Mouse (Mus musculus) monocyte, adult 5-6 weeks (primary cell): ENCODE data around the gene Kiss1r. TPM values are rescaled to one million over a fixed set of nuclear protein-coding genes. Genes with fewer than 3 reads are reported as not detected.

Experiments used
- ATAC-seq: fragments of 153-309, 156-312 bp; replicated peaks from 2 replicates; pipeline ENCODE4 v1.8.0; 2017; ENCODE audit warnings: mild to moderate bottlenecking; ENCODE audit not compliant: low TSS enrichment, insufficient number of reproducible peaks, severe bottlenecking, poor library complexity, low FRiP score
- total RNA-seq: library from RNA; stranded (forward); fragments of 200-1000, 200-491, 200-594 nt; gene quantifications from 3 replicates; pipeline ENCODE4 v1.2.3, GENCODE M21; 2017

Kiss1r gene
- total RNA-seq, 1 experiment from 2014 or later = not detected

DNA sequence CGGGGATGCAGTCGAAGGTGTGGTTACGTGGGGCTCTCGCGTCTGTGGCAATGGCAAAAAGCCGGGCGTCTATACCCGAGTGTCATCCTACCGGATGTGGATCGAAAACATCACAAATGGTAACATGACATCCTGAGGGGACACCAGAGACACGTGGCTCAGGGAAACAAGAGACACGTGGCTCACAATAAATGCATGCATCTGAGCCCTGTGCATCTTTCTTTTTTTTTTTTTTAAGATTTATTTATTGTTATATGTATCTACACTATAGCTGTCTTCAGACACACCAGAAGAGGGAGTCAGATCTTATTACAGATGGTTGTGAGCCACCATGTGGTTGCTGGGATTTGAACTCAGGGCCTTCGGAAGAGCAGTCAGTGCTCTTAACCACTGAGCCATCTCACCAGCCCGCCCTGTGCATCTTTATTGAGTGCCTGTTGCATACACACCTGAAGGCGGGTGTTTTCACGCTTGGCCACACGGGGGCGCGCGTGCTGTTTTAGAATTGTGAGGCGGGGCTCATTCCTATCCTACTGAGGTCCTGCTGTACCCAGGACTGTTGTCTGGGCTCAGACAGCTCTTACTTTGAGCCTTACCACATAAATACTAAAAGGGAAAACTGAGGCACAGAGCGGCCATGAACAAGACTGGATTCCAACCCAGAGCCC is 24.2 kb upstream of the Kiss1r start:
- ATAC-seq = peak; percentile 48; the same call in 1 of the 2 replicates

DNA sequence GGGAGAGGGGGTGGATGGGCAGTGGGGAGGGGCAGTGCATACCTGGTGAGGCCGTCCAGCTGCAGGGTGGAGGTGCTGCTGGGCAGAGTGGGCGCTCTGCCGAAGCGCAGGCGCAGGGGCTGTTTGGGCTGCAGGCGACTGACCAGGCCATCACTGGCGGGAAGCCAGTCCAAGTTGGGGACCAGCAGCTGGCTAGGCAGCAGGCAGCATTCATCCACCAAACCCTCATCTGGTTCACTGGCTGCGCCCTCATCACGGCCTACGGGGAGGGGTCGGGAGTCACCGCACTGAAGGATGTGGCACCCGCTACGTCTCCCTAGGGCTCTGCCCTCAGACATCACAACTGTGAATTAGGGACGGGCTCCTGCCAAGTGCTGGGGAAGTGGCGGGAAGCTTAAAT is 20.5 kb upstream of the Kiss1r start:
- ATAC-seq = no peak

DNA sequence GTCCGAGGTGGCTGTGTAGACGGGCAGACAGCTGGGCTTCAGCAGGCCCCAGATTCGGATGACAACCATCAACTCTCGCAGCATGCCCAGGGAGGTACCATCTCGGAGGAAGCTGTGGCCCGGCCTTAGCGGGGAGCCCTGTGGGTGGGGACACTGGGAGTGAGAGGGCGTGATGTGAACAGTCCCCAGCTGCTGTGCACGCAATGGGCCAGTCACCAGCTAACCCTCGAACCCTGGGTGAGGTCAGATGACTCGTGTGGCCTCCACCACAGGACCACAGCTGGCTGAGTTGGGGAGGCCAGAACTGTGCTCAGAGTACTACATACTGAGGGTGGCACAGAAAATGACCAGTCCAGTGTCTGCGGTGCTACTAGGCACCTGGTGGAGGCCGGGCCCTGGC is 20.0 kb upstream of the Kiss1r start:
- no peak for ATAC-seq

DNA sequence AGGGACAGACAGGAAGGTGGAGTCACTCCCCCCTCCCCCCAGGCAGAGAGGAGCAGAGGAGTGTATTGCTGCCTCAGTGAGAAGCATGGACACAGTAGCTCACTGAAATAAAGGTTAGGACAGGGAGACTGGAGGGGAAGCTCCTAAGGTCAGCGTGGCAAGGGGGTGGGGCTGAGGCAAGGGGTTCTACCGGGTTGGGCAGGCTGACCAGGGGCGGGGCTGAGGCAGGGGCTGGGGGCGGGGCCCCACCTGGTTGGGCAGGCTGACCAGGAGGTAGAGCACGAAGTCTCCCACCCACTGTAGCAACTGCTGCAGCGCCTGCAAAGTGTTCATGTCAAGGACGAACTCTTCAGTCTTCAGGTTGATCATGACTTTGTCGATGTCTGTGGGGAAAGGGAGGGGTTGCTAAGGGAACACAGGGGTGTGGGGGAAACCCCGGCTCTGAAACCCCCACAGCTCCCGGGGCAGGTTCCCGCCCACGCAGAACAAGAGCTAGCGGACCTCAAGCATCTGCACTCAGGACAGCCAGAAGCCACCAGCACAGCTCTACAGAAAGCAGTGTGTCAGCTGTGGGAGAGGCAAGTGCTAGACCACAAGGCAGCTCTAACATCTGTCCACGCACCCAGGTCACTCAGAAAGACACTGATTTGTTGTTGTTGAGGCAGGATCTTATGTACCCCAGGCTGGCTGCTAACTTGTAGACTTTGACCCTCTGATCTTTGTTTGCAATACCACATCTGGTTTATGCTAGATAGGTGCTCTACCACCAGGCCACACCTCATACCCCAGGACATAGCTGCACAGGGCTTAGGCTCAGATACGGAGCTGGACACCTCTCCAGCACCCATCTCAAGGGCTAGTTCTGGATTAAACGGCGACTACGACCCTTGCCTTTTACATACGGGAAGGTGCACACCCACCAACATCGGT is 19.2 kb upstream of the Kiss1r start:
- no peak for ATAC-seq

DNA sequence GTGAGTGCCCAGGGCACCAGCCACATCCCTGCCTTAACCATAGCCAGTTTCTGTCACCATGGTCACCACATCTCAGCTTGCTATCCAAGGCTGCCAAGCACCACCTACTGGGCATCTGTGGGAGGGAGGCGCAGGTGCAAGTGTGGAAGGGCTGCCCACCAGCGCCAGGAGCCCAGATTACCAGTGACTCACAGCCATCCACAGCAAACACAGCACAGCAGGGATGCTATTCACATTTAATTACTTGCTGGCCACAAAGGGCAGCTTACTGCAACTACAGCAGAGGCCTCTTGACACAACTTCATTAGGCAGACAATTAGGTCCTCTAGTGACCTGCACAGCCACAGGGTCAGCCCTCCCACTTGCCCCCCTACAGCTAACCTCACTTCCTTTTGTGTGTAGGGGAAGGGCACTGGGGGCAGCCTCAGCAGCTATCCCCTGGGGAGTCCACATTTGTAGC is 15.8 kb upstream of the Kiss1r start:
- no peak for ATAC-seq

DNA sequence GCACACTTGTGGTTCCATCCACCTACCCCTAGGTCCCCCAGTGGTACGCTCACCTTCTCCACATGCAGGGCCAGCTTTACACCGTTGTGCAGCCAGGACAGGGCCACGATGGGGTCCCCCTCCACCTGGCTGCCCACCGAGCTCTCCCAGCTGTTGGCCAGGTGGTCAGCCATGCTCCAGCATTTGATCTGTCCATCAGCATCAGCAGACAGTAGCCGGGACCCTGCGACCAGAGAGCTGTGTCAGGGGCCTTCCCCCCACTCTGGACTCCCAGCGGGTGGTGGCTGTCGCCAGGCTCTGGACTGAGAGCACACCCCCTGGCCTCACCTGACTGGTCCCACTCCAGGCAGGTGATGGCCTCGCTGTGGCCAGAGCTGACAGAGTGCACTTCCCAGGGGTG is 10.1 kb upstream of the Kiss1r start:
- no peak for ATAC-seq

DNA sequence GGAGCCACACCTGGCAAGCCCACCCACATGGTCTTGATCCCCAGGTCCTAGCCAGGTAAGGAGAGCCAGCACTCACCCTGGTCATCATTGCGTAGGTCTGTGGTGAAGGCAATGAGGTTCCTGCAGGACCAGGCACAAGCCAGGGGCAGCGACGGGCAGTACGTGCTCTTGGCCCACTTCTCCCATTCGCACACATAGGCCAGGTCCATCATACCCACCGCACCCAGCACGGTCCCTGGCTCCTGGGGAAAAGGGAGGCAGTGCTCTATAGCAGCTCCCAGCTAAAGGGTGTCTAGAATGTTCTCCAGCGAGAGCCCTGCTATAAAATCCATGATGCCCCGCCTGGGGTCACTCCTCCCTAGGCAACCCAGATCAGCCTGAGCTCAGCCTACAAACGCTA is 9.4 kb upstream of the Kiss1r start:
- no peak for ATAC-seq

DNA sequence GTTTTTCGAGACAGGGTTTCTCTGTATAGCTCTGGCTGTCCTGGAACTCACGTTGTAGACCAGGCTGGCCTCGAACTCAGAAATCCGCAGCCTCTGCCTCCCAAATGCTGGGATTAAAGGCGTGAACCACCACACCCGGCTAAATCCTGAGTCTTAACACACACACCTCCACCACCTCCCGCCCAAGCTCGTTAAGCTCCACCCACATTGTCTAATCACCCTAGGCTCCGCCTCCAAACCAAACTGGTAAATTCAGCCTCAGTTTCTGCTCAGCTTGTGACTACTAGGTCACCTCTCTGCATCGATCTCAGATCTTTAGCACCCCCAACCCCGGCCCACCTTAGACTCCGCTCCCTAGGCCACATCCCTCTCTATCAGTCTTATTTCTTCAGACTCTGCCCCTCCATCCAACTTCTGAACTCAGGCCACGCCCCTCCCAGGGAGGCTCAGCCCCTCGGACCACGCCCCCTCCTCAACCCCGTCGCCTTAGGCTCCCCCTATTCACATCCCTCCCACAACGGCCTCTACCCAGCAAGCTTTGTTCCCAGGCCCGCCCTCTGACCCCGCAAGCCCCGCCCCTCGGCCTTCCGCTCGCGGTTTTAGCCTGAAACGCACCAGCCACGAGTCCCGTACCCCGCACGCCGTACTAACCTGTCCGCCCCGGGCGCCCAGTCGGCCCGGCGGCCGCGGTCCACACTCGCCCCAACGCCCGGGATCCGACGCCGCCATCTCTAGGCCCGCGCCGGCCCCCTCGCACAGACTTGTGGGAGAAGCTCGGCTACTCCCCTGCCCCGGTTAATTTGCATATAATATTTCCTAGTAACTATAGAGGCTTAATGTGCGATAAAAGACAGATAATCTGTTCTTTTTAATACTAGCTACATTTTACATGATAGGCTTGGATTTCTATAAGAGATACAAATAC is 8.3 kb upstream of the Kiss1r start, which contains the start of gene Med16:
TSS of gene Med16 (minus strand) at position 757 of the 925 bp plus-strand sequence.
- peak; percentile 88 for ATAC-seq

DNA sequence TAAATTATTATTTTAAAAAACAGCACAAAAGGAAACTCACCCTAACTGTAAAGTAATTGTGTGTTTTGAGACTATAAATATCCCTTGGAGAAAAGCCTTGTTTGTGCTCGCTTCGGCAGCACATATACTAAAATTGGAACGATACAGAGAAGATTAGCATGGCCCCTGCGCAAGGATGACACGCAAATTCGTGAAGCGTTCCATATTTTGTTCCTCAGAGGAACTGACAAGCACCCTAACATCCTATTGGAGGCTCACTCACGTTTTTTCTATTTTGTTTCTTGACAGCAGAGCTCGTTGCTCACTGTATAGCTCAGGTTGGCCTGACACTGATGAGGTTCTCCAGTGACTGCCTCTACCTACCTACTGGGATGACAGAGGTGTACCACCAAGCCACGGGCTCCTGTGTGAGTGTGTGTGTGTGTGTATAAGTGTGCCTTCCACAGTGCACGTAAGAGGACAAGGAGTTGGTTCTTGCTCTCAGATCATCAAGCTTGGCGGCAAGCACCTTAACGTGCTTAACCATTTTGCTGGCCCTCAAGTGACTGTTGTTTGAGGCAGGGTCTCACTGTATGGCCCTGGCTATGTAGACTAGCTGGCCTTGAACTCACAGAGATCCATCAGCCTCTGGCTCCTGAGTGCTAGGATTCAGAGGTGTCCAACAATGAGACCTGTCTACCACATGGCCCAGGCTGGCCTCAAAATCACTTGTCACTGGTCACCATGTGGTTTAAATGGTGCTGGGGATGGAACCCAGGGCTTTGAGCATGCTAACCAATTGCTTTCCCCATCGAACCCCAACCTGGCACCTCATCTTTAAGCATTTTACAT is 7.5 kb upstream of the Kiss1r start:
- ATAC-seq = peak; percentile 18; the same call in 1 of the 2 replicates

DNA sequence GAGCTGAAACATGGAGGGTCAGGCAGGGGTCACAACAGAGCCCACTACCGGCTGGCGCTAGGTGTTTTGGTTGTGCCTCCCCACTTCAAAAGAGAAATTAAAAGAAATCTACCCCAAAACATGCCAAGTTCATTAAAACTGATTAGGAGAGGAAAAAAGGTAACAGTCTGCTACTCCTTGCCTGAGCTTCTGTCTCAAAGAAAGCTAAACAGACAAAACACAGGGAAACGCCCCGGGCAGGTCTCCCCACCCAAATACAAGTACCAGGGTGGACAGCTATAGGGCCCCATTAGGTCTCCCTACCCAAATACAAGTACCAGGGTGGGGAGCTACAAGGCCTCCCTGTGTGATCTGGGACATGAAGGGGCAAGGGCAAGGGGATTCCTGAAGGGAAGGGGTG is 6.2 kb upstream of the Kiss1r start, which contains the start of gene Gm26602:
TSS of gene Gm26602 (plus strand) at position 301 of the 400 bp plus-strand sequence.
- ATAC-seq = no peak

DNA sequence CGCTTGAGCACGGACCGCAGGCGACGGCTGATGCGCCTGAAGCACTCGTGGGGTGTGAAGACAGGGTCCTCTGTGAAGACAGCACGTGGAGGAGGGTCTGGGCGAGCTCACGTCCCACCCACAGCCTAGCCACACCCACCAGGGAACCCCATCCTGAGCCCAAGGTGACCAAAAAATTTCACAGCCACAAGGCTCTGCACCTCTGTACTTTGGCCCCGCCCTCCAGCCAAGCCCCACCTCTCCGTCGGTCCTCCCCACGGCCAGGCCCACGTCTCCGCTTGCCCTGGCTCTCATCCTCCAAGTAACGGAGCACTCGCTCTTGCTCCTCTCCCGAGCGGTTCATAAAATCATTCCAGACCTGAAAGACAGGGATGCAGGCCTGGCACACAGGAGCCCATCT is 4.4 kb upstream of the Kiss1r start:
- no peak for ATAC-seq

DNA sequence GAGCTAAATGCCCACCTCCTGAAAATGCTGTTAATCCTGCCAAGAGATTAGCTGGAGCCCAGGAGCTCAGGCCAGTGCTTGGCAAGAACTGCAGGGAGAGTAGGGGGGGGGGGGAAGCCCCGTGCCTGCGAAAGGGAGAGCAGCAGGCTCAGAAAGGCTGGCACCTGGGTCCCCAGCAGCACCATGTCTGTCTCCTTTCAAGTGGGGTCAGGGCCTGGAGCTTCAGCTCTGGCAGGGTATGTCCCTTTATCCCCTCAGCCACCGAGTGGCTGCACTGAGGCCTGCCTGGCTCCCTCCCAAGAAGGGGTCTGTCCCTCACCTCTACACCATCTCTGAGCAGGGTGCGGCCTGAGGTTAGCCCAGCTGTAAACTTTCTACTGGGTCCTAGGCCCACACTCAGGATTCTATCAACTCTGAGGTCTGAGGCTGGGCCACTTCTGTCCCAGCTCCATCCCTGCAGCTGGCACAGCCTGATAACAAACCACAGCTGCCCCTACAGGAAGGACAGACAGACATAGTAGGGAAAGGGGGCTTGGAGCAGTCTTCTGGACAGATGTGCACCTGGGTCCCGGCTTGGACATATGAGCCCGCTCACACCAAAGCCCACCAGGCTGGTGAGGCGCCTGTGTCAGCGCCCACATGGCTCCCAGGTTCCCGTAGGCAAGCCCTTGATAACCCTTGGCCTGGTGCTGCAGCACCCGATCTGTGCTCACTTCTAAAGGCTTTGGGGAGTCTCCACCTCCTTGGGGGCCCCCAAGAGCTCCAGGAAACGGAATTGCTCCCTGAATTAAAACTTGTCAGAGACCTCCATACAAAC is 2.4 kb upstream of the Kiss1r start:
- no peak for ATAC-seq

DNA sequence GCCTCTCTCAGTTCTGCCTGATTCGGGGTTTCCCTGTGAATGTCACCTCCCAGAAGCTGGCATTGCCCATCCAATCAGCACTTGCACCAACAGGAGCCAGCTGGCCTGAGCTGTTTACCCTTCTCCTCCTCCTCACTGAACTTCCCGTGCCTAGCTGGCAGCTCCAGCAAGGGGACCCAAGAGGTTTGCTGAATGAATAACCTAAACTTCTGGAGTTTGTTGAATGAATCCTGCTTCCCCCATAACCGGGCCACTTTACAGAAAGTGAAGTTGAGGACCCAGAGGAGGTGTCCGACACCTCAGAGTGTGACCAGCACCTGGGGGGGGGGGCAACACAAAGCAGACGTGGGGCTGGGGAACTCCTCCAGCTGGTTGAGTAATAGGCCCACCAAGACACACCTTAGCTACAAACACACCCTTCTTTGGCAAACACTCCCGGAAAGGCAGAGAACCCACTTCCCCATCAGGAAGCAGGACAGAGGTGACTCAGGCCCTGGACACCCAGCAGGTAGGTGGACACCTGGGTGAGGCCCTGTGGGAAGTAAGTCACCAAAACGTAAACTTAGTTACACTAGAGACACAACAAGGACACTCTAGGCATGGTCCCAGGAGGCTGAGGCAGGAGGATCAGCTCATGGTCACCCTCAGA is 1.7 kb upstream of the Kiss1r start:
- ATAC-seq = no peak

DNA sequence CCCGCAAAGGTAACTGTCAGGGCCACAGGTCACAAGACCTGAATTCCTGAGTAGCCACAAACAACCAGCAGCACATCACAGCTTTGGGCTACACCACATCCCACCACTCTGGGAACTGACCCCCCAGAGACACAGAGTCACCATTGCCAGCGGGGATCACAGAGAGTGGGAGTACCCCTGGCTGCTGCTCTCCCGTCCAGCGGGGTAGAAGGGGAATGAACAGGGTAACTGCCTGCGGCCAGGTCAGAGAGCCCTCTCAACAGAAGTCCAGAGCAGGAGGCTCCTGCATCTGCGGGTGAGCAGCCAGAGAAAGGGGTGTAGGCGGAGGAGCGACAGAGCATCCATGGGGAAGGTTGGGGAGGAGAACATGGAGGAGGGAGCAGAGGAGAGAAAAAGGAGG is 690 bp upstream of the Kiss1r start:
- no peak for ATAC-seq

DNA sequence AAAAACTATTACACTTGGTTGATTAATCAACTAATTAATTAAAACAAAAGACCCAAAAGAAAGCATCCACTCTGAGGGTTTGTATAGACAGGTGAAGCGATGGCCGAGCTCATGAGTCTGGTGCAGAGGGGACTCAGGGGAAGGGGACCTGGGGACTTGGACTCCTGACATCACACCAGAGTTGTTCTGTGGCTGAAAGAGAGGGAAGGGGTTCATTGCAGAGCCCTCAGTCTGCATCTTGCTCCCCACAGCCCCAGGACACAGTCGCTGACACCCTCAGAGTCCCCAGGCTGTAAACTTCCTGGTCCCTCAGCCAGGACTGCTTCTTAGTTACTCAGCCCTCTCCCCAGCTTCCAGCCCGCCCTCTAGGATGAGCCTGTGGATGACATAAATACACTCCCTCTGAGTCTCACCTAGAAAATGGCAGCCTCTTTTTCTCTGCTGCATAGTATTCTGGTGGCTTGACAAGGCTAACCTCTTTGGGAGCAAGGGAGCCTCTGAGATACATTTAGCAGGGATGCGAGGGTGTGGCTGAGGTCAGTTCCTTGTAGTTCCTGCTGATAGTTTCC is 845 bp downstream of the Kiss1r start:
- ATAC-seq = no peak

DNA sequence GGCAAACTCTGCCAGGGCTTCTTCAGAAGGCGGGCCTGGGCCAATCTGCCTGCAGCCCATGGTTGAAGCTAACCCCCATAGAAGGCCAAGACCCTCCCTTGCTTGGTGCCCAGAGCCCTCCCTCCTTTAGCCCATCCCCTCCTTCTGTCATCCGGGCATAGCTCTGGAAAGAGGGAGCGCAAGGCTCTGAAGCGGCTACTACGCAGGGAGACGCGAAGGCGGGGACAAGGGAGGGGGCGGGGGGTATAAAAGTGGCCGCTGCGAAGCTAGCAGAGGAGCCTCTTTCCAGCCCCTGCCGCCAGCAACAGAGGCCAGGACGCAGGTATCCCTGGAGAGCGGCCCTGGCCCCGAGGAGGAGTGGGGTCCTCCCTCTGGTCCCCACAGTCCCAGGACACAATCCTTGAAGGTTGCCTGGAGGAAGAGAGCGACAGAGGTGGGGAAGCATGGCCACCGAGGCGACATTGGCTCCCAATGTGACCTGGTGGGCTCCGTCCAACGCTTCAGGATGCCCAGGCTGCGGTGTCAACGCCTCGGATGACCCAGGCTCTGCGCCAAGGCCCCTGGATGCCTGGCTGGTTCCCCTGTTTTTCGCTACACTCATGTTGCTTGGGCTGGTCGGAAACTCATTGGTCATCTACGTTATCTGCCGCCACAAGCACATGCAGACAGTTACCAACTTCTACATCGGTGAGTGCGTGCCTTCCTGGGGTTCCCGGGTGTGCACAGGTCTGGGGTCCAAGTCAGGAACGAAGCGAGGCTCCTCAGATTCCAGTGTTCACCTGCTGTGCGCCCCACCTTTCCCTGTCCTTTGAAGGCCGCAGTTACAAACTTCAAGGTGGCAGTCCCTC is 1.7 kb downstream of the Kiss1r start:
- no peak for ATAC-seq
